Mouse (Mus musculus) lung, postnatal 36 days (tissue): ENCODE measurements around the gene Spata48.

Experiments used
- DNase-seq: peaks from one replicate; pipeline ENCODE4 v3.0.0; 2022; ENCODE audit warnings: mixed read lengths

The Spata48 gene

GRCm38 (mm10) chr11:11461635-11462560, at the start of gene Spata48, which contains the start of gene Zpbp:
Gene Spata48, plus strand, starts transcription at chr11:11462094.
Gene Zpbp, minus strand, starts transcription at chr11:11462408.
- DNase-seq: peak; percentile 94

GRCm38 (mm10) chr11:11414188-11414587, 47.7 kb upstream of the Spata48 start:
- no peak for DNase-seq

GRCm38 (mm10) chr11:11417356-11417755, 44.5 kb upstream of the Spata48 start:
- no peak for DNase-seq

DNA sequence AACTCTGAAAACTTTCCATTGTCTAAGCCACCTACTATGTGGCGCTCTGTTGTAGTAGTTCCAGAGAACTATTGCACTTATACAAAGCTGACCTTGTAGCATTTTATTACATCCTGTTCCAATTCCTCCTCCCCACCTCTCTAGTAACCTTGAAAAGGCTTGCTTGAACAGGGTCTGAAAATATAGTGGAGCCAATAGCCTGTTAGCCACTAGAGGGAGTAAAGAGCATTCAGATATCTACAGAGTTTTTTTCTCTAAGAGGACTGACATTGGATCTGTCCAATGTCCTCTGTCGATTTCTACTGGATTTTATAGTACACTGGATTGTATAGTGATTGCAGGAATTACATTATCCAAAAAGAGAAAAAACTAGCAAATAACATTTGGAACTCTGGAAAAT, 6.9 kb upstream of the Spata48 start:
- peak; percentile 29 for DNase-seq

GRCm38 (mm10) chr11:11462561-11462890, 632 bp downstream of the Spata48 start:
- no peak for DNase-seq

- no peak for DNase-seq
These were observed 7.0 kb downstream of the Spata48 start for GRCm38 (mm10) chr11:11468924-11469323.

- no peak for DNase-seq
These were observed 22.5 kb downstream of the Spata48 start for GRCm38 (mm10) chr11:11484378-11484777.

GRCm38 (mm10) chr11:11492044-11492443, 30.1 kb downstream of the Spata48 start:
- no peak for DNase-seq

DNA sequence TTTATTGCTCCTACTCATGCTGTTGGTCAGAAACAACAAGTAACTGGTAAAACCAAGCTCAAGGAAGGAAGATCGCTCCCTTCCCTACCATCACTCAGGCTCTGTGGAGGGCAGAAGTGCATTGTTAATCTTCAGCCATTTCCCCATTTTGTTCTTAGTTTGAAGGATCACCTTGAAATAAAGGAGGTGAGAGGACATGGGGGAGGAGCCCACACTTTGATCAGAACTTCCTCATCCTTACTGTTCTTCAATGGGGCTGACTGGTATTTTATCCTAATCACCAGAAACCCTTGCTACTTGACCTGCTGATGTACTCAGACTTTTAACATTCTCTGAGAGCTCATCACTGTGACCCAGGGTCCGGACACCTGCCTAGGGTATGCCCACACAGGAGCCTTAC, 33.8 kb downstream of the Spata48 start:
- DNase-seq: no peak

DNA sequence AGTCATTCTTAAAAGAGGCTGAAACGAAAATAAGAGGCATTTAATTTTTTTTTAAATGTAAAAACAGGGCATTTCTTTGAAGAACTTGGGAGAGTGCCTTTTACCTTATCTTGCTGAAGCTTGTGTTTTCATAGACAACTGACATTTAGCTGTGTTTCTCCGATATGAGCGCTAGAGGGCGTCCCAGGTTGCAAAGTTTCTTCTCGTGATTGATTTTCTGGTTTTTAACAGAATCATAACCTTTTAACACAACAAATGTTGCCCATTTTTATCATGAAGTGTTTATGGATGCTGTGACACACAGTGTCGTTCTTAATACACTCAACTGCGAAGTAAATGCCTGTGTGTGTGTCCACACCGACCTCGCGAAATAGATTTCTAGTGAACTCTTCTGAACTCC, 38.0 kb downstream of the Spata48 start:
- DNase-seq: peak; percentile 22

- no peak for DNase-seq
These were observed 44.3 kb downstream of the Spata48 start for GRCm38 (mm10) chr11:11506187-11506586.

- no peak for DNase-seq
These were observed 47.5 kb downstream of the Spata48 start for GRCm38 (mm10) chr11:11509413-11509812.

DNA sequence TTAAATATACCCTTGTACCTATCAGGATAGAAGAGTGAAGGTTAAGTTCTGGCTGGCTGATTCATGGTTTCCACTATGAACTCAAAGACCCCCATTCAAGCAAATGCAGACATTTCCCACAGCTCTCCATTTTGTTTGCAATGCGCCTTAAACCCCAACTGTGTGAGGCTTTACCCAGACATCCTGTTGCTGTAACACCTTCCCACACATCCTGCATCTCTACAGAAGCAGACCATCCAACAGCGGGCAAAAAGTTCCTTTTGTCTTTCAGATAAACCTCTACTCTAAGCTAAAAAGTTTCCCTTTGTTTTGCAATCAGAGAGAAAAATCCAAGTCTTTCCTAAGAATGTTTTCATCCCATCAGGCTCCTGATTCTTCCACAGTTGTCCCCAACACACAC, 50.2 kb downstream of the Spata48 start:
- DNase-seq: no peak

DNA sequence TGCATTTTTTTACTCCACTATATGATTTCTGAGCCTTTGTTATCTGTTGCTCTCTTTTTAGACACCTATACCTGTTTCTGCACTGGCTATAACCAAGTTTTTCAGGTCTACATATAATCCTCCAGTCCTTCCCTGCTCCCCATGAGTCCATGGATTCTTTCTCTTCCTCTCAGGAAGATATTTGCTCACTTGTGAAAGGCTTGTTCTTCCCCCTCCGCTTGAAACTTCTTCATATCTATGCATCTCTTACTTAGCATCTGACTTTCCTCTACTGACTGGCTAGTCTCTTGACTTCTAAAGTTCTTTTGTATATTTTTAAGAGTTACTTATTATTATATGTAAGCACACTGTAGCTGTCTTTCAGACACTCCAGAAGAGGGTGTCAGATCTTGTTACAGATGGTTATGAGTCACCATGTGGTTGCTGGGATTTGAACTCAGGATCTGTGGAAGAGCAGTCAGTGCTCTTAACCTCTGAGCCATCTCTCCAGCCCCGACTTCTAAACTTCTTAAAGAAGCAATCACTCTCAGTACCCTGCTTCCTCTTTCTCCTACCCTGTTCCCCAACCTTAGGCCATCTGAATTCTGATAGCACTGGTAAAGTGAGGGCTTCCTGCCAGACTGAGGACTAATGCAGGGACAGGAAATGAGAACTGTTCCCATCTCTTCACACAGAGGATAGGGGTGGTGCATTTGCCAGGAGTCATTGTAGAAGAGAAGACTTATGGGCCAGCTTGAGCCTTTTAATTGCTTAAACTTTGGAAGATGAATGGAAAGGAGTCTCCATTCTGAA, 51.3 kb downstream of the Spata48 start:
- no peak for DNase-seq

DNA sequence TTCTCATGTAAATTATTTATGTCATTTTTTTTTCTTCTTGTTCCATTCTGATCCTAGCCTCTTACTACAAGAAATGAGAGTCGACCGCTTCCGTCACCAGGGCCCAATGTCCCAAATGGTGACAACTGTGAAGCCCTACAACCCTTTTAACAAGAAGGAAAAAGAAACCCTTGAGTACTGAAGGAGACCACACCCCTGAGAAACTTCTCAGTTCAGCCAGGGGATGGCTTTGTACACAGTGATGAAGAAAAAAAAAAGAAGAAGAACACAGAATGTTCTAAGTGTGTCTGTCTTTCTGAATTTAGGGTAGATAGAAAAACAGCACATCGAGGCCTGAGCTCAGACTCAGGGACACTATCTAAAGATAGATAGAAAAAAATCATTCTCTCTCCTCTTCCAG, 53.0 kb downstream of the Spata48 start:
- DNase-seq: no peak

- no peak for DNase-seq
These were observed 56.0 kb downstream of the Spata48 start for GRCm38 (mm10) chr11:11517781-11518435.

- DNase-seq: no peak
These were observed 57.7 kb downstream of the Spata48 start for GRCm38 (mm10) chr11:11519255-11520243.

GRCm38 (mm10) chr11:11521908-11522441, 60.1 kb downstream of the Spata48 start:
- peak; percentile 41 for DNase-seq

DNA sequence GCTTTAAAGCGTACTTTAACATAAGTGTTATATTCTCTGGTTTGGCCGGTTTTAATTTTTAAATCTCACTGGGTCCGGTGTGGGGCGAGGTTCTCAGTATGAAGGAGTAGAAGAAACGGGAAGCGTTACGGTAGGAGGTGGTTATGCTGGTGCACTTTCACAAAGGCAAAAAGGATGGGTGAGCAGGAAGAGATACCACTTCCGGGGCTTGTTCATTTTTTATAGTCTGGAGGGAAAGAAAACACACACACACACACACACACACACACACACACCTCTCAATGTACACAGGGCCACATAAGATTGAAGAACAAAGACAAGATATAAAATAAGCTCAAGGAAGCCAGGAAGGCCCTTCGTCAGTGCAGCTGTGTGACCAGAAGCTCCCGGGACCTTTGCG, 66.9 kb downstream of the Spata48 start:
- peak; percentile 31 for DNase-seq

- DNase-seq: no peak
These were observed 67.3 kb downstream of the Spata48 start for GRCm38 (mm10) chr11:11529165-11529564.

- DNase-seq: no peak
These were observed 68.2 kb downstream of the Spata48 start for GRCm38 (mm10) chr11:11530126-11530525.

GRCm38 (mm10) chr11:11536295-11536694, 74.4 kb downstream of the Spata48 start:
- no peak for DNase-seq
